Mouse (Mus musculus) E14TG2a.4 (cell line): Measurements from ENCODE around the gene Krt27.

Source experiments
- CTCF ChIP-seq: conservative IDR thresholded peaks from 2 replicates; pipeline ENCODE4 v1.5.1; 2014; ENCODE audit warnings: low read length
- POU5F1 ChIP-seq: IDR thresholded peaks from 2 replicates; pipeline ENCODE4 v1.6.1; 2014; ENCODE audit warnings: low read length, borderline replicate concordance

GRCm38 (mm10) chr11:99398084-99398483 lies 47.2 kb upstream of the Krt27 start:
- TF ChIP-seq CTCF (no peak), POU5F1 (no peak)
